Mouse (Mus musculus): ENCODE measurements around the gene Gm20458. TPM values are rescaled to one million over a fixed set of nuclear protein-coding genes. Genes with fewer than 3 reads are reported as not detected.

Gm20458 gene
- polyA plus RNA-seq, 1 experiment from 2014 or later, result 2.6 TPM

- ATAC-seq (replicated peaks; ENCODE audit: insufficient number of reproducible peaks, low FRiP score, low TSS enrichment, low read depth) (peak; percentile 50), DNase-seq (ENCODE audit: low spot score) (peak; percentile 32)
- Histone ChIP-seq H3K27ac (replicated peaks; ENCODE audit: low read depth, low read length) (no peak overlapping the region), H3K4me2 (ENCODE audit: low read depth, low read length) (peak overlapping the region; percentile 100), H3K36me3 (replicated peaks; ENCODE audit: control insufficient read depth, insufficient read depth, low read depth, low read length) (no peaks in the 10 kb centered on the region), H3K9ac (replicated peaks; ENCODE audit: low read length) (peak overlapping the region; percentile 64), H3K27me3 (ENCODE audit: control insufficient read depth, insufficient read depth, low read length) (peaks cover 20% of the 10 kb centered on the region), H3K4me3 (ENCODE audit: low read depth, low read length) (peak overlapping the region; percentile 71), H3K9me3 (replicated peaks; ENCODE audit: control insufficient read depth, low read length) (no peaks in the 10 kb centered on the region), H3K4me1 (ENCODE audit: control insufficient read depth, insufficient read depth, low read length) (peaks cover 3% of the 10 kb centered on the region; the same call in 1 of the 2 replicates)
- under 1% methylated on average over 72 of the region's 90 CpGs for WGBS
Measured at GRCm38 (mm10) chr2:164486258-164487114, 25.7 kb downstream of the Gm20458 start.

- Histone ChIP-seq H3K27me3 (ENCODE audit: control insufficient read depth, insufficient read depth, low read length) (peaks cover 20% of the 10 kb centered on the region), H3K4me2 (ENCODE audit: low read depth, low read length) (peak overlapping the region; percentile 100), H3K27ac (replicated peaks; ENCODE audit: low read depth, low read length) (no peak overlapping the region), H3K36me3 (replicated peaks; ENCODE audit: control insufficient read depth, insufficient read depth, low read depth, low read length) (no peaks in the 10 kb centered on the region), H3K9ac (replicated peaks; ENCODE audit: low read length) (peak overlapping the region; percentile 64), H3K9me3 (replicated peaks; ENCODE audit: control insufficient read depth, low read length) (no peaks in the 10 kb centered on the region), H3K4me1 (ENCODE audit: control insufficient read depth, insufficient read depth, low read length) (peaks cover 3% of the 10 kb centered on the region; the same call in 1 of the 2 replicates), H3K4me3 (ENCODE audit: low read depth, low read length) (peak overlapping the region; percentile 71)
- WGBS, result 9% methylated on average over 11 of the region's 11 CpGs
- ATAC-seq (replicated peaks; ENCODE audit: insufficient number of reproducible peaks, low FRiP score, low TSS enrichment, low read depth) (peak; percentile 57; the same call in 1 of the 2 replicates), DNase-seq (ENCODE audit: low spot score) (no peak)
Measured at GRCm38 (mm10) chr2:164487115-164487527, 26.4 kb downstream of the Gm20458 start.

GRCm38 (mm10) chr2:164487812-164488211 is 27.0 kb downstream of the Gm20458 start:
- Histone ChIP-seq H3K27ac (replicated peaks; ENCODE audit: low read depth, low read length) (no peak overlapping the region), H3K27me3 (ENCODE audit: control insufficient read depth, insufficient read depth, low read length) (peaks cover 20% of the 10 kb centered on the region), H3K4me3 (ENCODE audit: low read depth, low read length) (no peak overlapping the region), H3K9me3 (replicated peaks; ENCODE audit: control insufficient read depth, low read length) (no peaks in the 10 kb centered on the region), H3K36me3 (replicated peaks; ENCODE audit: control insufficient read depth, insufficient read depth, low read depth, low read length) (no peaks in the 10 kb centered on the region), H3K4me1 (ENCODE audit: control insufficient read depth, insufficient read depth, low read length) (peaks cover 3% of the 10 kb centered on the region; the same call in 1 of the 2 replicates), H3K9ac (replicated peaks; ENCODE audit: low read length) (no peak overlapping the region), H3K4me2 (ENCODE audit: low read depth, low read length) (no peak overlapping the region)
- DNase-seq (ENCODE audit: low spot score) (no peak), ATAC-seq (replicated peaks; ENCODE audit: insufficient number of reproducible peaks, low FRiP score, low TSS enrichment, low read depth) (no peak)
- WGBS, result 63% methylated on average over 9 of the region's 9 CpGs

GRCm38 (mm10) chr2:164494126-164494525 is 33.4 kb downstream of the Gm20458 start:
- H3K4me2 ChIP-seq (ENCODE audit: low read depth, low read length), result no peak overlapping the region
- no peak for ATAC-seq (replicated peaks; ENCODE audit: insufficient number of reproducible peaks, low FRiP score, low TSS enrichment, low read depth)
- H3K27ac ChIP-seq (replicated peaks; ENCODE audit: low read depth, low read length), result no peak overlapping the region
- H3K9me3 ChIP-seq (replicated peaks; ENCODE audit: control insufficient read depth, low read length), result no peaks in the 10 kb centered on the region
- H3K4me1 ChIP-seq (ENCODE audit: control insufficient read depth, insufficient read depth, low read length), result no peaks in the 10 kb centered on the region
- H3K36me3 ChIP-seq (replicated peaks; ENCODE audit: control insufficient read depth, insufficient read depth, low read depth, low read length), result no peaks in the 10 kb centered on the region
- WGBS, result 44% methylated on average over 2 of the region's 2 CpGs
- H3K27me3 ChIP-seq (ENCODE audit: control insufficient read depth, insufficient read depth, low read length), result no peaks in the 10 kb centered on the region
- H3K9ac ChIP-seq (replicated peaks; ENCODE audit: low read length), result no peak overlapping the region
- no peak for DNase-seq (ENCODE audit: low spot score)
- no peak overlapping the region for H3K4me3 ChIP-seq (ENCODE audit: low read depth, low read length)

GRCm38 (mm10) chr2:164496331-164496730 is 35.6 kb downstream of the Gm20458 start:
- H3K9ac ChIP-seq (replicated peaks; ENCODE audit: low read length), result no peak overlapping the region
- H3K36me3 ChIP-seq (replicated peaks; ENCODE audit: control insufficient read depth, insufficient read depth, low read depth, low read length), result no peaks in the 10 kb centered on the region
- H3K4me3 ChIP-seq (ENCODE audit: low read depth, low read length), result no peak overlapping the region
- 52% methylated on average over 1 of the region's 1 CpGs for WGBS
- H3K27me3 ChIP-seq (ENCODE audit: control insufficient read depth, insufficient read depth, low read length), result no peaks in the 10 kb centered on the region
- DNase-seq (ENCODE audit: low spot score) (no peak), ATAC-seq (replicated peaks; ENCODE audit: insufficient number of reproducible peaks, low FRiP score, low TSS enrichment, low read depth) (no peak)
- no peak overlapping the region for H3K27ac ChIP-seq (replicated peaks; ENCODE audit: low read depth, low read length)
- no peak overlapping the region for H3K4me2 ChIP-seq (ENCODE audit: low read depth, low read length)
- H3K4me1 ChIP-seq (ENCODE audit: control insufficient read depth, insufficient read depth, low read length), result no peaks in the 10 kb centered on the region
- no peaks in the 10 kb centered on the region for H3K9me3 ChIP-seq (replicated peaks; ENCODE audit: control insufficient read depth, low read length)

GRCm38 (mm10) chr2:164496847-164497690 is 36.3 kb downstream of the Gm20458 start, which contains the start of gene Pigt:
Pigt (plus strand) TSS chr2:164497520.
- H3K4me2 ChIP-seq (ENCODE audit: low read depth, low read length), result peak within 1 kb of the TSS; percentile 90
- peak; percentile 87 for ATAC-seq (replicated peaks; ENCODE audit: insufficient number of reproducible peaks, low FRiP score, low TSS enrichment, low read depth)
- WGBS, result 4% methylated on average over 43 of the region's 43 CpGs
- DNase-seq (ENCODE audit: low spot score), result peak; percentile 93
- H3K27ac ChIP-seq (replicated peaks; ENCODE audit: low read depth, low read length), result no peak within 1 kb of the TSS
- H3K9me3 ChIP-seq (replicated peaks; ENCODE audit: control insufficient read depth, low read length), result no peaks in the 10 kb centered on the region
- H3K4me3 ChIP-seq (ENCODE audit: low read depth, low read length), result peak within 1 kb of the TSS; percentile 75
- H3K9ac ChIP-seq (replicated peaks; ENCODE audit: low read length), result peak within 1 kb of the TSS; percentile 82
- no peaks in the 10 kb centered on the region for H3K27me3 ChIP-seq (ENCODE audit: control insufficient read depth, insufficient read depth, low read length)
- H3K4me1 ChIP-seq (ENCODE audit: control insufficient read depth, insufficient read depth, low read length), result no peaks in the 10 kb centered on the region
- H3K36me3 ChIP-seq (replicated peaks; ENCODE audit: control insufficient read depth, insufficient read depth, low read depth, low read length), result no peaks in the 10 kb centered on the region

- Histone ChIP-seq H3K9ac (replicated peaks; ENCODE audit: low read length) (peak overlapping the region; percentile 82), H3K27ac (replicated peaks; ENCODE audit: low read depth, low read length) (no peak overlapping the region), H3K4me1 (ENCODE audit: control insufficient read depth, insufficient read depth, low read length) (no peaks in the 10 kb centered on the region), H3K4me2 (ENCODE audit: low read depth, low read length) (peak overlapping the region; percentile 90), H3K27me3 (ENCODE audit: control insufficient read depth, insufficient read depth, low read length) (no peaks in the 10 kb centered on the region), H3K4me3 (ENCODE audit: low read depth, low read length) (peak overlapping the region; percentile 75), H3K36me3 (replicated peaks; ENCODE audit: control insufficient read depth, insufficient read depth, low read depth, low read length) (no peaks in the 10 kb centered on the region), H3K9me3 (replicated peaks; ENCODE audit: control insufficient read depth, low read length) (no peaks in the 10 kb centered on the region)
- WGBS, result 6% methylated on average over 21 of the region's 21 CpGs
- DNase-seq (ENCODE audit: low spot score), result no peak
- ATAC-seq (replicated peaks; ENCODE audit: insufficient number of reproducible peaks, low FRiP score, low TSS enrichment, low read depth), result 0 out of 2 replicates have a peak, but pooled peaks have one; percentile 37
Measured at GRCm38 (mm10) chr2:164497691-164498268, 37.0 kb downstream of the Gm20458 start.
